Mouse (Mus musculus): Measurements from ENCODE around the gene Fpgt. TPM values are rescaled to one million over a fixed set of nuclear protein-coding genes. Genes with fewer than 3 reads are reported as not detected.
A peak's percentile ranks its signal among the peaks of the same experiment; 100 is the strongest.

Gene Fpgt
- total RNA-seq (2015) (8.1 and 8.9 TPM in 2 replicates), total RNA-seq (2017) (5.8 and 6.2 TPM in 2 replicates)

DNA sequence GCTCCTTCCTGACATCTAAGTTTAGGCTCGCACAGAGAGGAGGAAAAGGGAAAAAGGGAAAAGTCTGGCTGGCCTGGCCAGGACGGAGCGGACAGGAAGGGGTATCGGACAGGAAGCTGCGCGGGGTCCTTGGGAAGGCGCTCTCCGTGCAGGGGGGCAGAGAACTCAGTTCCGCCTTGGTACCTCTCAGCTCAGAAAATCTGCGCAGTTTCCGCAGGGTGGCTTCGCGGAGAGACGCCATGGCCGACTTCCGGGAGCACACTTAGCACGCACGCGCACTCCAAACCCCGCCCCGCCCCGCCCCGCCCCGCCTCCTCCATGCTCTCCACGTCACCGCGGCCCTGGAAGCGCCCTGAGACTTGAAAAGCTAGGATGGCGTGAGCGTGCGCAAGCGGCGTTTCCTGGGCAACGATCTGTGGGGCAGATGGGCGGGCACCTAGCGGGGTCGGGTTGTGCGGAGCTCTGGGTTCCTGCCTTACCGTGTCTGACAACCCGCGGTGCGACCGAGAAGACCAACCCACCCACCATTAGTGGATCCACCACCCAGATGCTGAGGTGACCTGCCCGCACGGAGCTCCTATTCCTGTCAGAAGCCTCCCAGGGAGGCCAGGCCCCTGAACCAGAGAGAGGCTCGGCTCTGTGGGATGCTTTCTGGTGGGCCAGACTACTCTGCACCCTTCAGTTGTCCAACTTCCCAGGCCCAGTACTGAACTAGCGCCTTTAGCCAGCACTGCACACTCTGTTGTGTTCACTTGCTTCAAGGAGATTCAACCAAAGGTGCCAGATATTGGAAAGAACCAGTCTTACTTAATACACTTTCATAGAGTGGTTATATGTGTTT, at the start of gene Fpgt, which contains the start of gene Lrriq3:
Fpgt (minus strand) TSS at position 288 of the 841 bp plus-strand sequence.
Lrriq3 (plus strand) TSS at position 319 of the 841 bp plus-strand sequence.
- ATAC-seq (ENCODE audit: poor library complexity, severe bottlenecking), result peak; percentile 91

DNA sequence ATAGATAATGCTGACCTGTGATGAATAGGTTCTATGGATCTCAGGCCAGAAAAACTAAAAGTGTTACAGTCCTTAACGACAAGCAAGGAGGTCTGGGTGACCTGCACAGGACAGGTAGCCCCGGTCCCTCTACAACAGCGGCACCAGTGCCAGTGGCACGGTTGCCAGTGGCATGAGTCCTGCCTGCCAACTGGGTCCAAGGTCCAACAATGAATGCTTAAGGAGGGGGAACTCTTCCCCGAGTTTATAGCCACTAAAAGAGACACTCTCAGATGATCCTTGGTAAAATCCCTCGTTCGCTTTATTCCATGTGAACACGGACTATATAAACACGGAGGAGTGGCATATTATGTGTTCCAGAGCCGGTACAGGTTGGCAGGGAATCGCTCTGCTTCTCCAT, 47.8 kb upstream of the Fpgt start:
- ATAC-seq (ENCODE audit: poor library complexity, severe bottlenecking), result no peak

DNA sequence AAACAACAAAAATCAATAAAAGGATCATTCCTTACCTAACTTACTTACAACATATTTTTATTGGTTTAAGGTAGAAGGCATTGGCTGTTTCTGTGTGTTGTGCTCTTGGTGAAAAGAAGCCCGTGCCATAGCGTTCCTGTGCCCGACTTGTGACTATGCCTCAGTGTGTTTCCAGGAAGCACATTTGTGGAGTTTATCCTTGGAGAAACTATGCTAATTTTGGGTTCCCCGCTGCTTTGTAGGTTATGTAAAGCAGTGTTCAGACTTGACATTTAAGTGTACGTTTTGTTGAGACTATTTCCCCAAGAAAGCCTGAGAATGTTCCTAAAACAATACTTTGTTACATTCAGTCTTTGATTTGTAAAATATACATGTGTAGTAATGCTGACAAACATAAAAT, 44.5 kb upstream of the Fpgt start:
- ATAC-seq (ENCODE audit: poor library complexity, severe bottlenecking), result no peak

DNA sequence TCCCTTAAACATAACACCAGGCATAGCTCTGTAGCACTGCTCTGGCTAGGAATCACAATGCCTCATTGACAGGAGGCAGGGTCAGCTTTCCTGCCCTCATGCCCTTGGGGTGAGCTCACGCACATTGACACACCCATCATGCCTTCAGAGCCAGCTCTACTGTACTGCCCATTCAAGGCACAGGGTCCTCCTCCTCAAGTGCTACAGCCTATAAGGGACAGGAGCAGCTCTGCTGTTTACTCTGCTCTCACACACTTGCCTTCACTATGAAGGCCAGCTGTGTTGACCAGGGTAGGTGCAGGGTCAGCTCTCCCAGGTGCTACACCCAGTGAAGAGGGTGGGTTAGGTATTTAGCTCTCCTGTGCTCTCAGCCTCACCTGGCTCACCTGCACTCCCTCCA, 12.8 kb upstream of the Fpgt start:
- ATAC-seq (ENCODE audit: poor library complexity, severe bottlenecking), result no peak

DNA sequence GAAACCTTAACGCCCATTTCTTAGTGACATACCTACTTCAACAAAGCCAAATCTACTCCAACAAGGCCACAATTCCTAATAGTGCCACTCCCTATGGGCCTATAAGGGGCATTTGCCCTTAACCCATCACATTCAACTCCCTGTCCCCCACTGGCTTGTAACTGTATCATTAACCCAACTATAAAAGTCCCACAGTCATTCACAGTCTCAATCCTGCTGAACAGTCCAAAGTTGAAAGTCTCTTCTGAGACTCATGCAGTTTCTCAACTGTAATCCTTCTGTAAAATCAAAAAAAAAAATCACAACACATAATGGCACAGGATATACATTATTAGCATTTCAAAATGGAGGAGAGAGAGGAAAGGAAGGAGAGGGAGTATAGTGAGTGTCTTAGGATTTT, 6.1 kb upstream of the Fpgt start:
- ATAC-seq (ENCODE audit: poor library complexity, severe bottlenecking), result no peak

DNA sequence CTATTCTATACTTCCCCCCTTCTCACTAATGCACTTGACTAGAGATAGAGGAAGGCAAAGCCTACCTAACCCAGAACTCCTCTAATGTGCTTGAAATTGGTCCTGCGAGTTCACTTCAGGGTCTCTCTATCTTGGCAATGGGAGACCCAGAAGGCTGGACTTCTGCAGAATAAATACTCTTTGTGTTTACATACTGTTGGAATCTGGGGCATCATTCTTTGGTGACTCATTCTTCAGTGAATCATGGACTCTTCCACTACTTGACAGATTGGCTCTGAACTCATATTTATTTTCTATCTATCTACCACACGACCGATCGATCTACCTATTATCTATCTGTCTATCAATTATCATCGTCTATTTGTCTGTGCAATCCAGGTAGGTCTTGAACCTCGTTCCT, 1.1 kb downstream of the Fpgt start:
- no peak for ATAC-seq (ENCODE audit: poor library complexity, severe bottlenecking)

DNA sequence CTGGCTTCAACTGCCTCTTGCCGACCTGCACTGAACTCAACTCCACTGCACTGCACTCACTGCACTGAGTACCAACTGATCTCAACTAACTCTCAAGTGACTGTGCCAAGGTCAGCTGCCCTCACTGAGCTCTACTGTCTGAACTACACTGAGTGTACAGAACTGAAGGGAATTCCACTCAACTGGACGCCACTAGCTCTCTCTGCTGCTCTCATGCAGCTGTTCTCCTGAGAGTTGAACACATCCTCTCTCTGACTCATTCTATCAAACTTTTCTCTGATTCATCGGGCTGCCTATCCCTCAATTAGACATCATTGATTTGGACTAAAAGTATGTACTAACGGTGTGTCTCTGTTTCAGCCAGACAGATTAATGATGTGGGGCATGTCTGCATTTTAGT, 15.3 kb downstream of the Fpgt start:
- no peak for ATAC-seq (ENCODE audit: poor library complexity, severe bottlenecking)

DNA sequence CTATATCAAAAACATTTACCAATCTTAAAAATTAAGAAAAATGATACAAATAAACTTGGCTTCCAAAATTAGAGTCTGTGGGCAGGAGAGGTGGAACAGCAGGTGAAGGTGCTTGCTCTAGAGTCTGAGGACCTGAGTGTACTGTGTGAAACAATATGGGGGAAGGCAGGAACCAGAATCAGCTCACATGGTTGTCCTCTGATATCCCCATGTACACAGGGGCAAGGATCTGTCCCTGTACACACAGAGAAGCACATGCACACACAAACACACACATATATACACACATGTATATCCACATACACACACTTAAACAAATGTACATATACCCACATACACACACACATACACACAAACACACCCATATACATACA, 33.8 kb downstream of the Fpgt start:
- no peak for ATAC-seq (ENCODE audit: poor library complexity, severe bottlenecking)

DNA sequence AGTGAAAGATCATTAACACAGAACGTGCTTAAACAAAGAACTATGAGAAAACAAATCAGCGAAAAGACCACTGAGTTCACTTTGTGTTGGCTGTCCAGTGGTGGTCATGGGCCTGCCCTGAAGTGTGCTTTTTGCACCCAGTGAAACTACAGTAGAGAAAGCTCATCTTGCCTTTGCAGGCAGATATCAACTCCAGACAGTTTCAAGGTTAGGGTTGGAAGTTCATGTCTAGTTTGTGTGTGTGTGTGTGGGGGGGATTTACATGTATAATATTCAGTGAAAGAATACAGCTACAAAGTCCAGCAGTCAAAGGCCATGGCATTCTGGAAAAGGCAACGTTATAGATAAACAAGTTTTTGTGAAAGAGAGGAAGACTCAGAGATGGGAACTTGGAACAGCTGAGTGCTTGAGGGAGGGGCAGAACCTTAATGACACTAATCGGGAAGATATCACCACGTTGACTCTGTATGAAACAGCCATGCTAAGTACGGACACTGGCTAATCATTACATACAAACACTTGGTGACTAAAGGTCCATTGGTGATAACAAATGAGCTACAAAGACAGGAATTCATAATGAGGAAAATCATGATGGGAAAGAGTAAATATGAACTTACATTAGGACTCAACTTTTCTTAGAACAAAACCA, 34.3 kb downstream of the Fpgt start:
- no peak for ATAC-seq (ENCODE audit: poor library complexity, severe bottlenecking)

DNA sequence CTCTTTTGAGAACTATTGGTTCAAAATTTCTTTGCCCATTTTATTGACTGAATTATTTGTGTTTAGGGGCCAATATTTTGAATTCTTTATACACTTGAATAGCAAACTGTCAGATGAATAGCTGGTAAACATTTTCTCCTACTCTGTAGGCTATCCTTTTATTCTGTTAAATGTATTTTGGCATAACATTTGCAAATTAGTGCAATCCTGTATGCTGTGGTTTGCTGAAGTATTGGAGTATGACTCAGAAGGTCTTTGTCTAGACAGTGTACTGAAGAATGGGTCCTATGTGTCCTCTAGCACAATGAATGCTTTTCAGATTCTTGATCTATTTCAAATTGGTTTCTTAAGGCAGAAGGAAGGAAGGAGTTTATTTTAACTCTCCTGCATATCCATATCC, 35.6 kb downstream of the Fpgt start:
- no peak for ATAC-seq (ENCODE audit: poor library complexity, severe bottlenecking)

DNA sequence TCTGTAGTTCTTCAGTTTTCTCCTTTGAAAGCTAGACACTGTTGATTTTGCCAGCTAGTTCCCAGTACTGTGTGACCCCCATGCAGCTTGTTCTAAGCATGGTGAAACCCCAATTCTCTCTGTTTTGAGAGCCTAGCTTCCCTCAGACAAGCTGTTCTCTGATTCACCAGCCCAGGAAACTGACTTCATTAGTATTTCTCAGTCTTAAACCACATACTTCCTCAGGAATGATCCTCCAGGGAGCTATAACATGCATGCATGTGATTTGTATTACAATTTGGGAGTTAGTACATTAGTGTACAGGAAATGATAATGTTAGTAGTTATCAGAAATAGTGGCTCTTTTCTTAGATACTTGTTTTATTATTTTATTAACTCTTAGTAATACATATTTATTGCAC, 36.6 kb downstream of the Fpgt start:
- ATAC-seq (ENCODE audit: poor library complexity, severe bottlenecking), result no peak

DNA sequence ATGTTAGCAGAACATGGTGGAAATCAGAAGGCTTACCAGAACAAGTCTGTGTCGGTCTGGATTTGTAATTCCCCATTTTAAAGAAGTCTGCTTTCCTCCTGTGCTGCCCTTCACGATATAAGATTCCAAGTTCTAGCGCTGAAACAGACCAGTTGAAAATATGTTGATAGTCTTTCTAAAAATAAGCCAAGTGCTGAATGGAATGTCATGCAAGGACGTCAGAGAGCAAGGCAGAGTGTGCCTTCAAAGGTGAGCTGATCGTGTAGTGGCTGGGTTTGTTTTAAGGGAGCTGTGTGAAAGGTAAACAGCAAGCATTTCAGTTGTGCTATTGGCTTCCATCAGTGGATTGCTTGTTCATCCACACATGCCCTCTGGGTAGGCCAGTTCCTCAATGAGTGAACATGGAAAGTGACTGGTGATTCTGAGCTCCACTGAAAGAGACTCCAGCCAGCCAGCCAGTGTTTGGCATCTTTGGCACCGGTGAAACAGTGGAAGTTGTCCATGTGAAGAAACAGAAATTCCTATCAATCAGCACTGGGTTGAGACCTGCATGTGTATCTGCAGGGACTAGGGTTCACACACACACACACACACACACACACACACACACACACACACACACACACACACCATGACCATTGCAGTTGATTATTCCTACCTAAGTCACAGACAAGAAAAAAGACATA, 37.8 kb downstream of the Fpgt start, which contains the start of gene Tnni3k:
Tnni3k (minus strand) TSS at position 177 of the 686 bp plus-strand sequence.
- ATAC-seq (ENCODE audit: poor library complexity, severe bottlenecking), result no peak

DNA sequence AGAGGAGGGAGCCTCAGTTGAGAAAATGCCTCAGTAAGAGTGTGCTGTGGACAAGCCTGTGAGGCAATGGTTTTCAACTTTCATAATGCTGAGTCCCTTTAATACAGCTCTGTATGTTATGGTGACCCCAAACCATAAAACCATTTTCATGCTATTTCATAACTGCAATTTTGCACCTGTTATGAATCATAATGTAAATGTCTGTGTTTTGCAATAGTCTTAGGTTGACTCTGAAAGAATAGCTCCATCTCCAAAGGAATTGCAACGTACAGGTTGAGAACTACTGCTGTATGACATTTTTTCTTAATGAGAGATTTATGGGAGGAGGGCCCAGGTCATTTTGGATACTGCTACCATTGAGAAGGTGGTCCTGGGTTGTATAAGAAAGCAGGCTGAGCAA, 40.0 kb downstream of the Fpgt start:
- no peak for ATAC-seq (ENCODE audit: poor library complexity, severe bottlenecking)

DNA sequence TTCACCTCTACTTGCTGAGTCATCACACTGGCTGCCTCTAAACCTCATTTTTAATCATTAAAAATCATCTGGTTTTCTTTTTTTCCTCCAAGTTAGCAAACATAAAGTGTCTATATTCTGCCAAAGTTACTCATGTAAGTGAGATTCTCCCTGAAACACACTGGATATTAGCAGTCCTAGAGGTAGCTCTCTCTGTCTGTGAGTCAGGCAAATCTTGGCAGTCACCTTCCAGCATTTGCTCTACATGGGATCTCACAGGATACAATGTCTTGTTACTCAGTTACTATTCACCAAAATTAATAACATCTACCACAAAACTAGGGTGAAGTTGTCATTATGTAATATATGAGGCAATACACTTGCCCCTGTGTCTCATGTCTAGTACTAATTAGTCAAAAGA, 41.2 kb downstream of the Fpgt start:
- ATAC-seq (ENCODE audit: poor library complexity, severe bottlenecking), result no peak

DNA sequence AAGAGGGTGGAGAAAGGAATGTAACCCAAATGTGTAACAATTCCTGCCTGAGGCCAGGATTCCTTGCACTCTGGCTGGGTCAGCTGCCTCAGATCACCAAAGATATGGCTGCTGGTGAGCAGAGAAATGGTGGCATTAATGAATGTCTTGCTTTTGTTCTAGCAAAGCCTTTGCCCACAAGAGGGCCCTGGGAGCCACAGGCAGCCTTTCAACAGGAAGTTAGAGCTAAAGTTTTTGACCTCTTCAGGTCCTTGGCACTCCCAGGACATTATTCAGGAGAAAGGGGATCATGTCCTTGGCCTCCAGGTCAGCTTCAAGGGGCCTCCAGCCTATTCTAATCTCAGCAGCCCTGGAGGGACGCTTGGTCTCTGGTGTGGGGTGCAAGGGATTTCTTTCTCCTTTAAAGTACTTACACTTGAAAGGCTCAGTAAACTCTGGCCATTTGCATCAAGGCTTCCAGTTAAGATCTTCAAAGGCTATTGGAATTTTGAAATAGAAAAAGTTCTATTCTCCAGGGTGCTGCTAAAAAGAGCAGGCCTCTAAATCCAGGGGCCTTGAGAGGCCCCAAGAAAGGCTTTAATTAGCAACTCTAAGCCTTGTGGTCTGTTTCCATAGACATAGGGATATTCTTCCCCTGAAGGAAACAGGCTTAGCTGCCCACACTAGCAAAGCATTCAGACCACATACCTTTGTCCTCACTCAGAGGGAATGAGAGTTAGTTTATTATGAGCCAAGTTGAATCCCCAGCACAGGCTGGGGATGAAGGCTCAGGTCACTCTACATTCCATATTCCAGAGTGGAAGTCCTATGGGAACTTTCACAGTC, 54.0 kb downstream of the Fpgt start:
- ATAC-seq (ENCODE audit: poor library complexity, severe bottlenecking), result no peak

Other genes with a start within 250 kb of the Fpgt start
- not detected in 2 replicates for gene Tnni3k, start 38.0 kb downstream of the Fpgt start, total RNA-seq (2015)
- not detected in 2 replicates for gene Tnni3k, start 38.0 kb downstream of the Fpgt start, total RNA-seq (2017)
- 0.07 TPM in 1 of 2 replicates, not detected in the other for gene Lrriq3, start within 50 bp of the Fpgt start, total RNA-seq (2015)
- 0.04 TPM in 1 of 2 replicates, not detected in the other for gene Lrriq3, start within 50 bp of the Fpgt start, total RNA-seq (2017)